Mouse (Mus musculus) midbrain, embryonic 14.5 days (tissue): ENCODE data around the gene Mphosph9. TPM values are rescaled to one million over a fixed set of nuclear protein-coding genes. Genes with fewer than 3 reads are reported as not detected.

Source experiments
- ATAC-seq: fragments of 200-750 bp; cut with Nextera tagmentation; 2 replicates; pipeline ENCODE4 v1.8.0; 2017; ENCODE audit warnings: moderate number of reproducible peaks, moderate library complexity; ENCODE audit not compliant: low FRiP score, low TSS enrichment
- DNase-seq: peaks from one replicate; pipeline ENCODE4 v3.0.0-alpha.2; 2015
- H3K27ac ChIP-seq: fragments of 300-500 bp; sonication (generic); replicated peaks from 2 replicates; pipeline ENCODE4 v1.5.1; 2014; ENCODE audit warnings: mild to moderate bottlenecking, low read depth, low read length, moderate library complexity
- H3K27me3 ChIP-seq: fragments of 300-500 bp; sonication (generic); 2 replicates; pipeline ENCODE4 v1.6.1; 2014; ENCODE audit warnings: low read length, control low read depth, mixed read lengths; ENCODE audit not compliant: control insufficient read depth, insufficient read depth
- H3K36me3 ChIP-seq: fragments of 300-500 bp; sonication (generic); 2 replicates; pipeline ENCODE4 v1.6.1; 2014; ENCODE audit warnings: low read length, control low read depth; ENCODE audit not compliant: control insufficient read depth, insufficient read depth
- H3K4me1 ChIP-seq: fragments of 300-500 bp; sonication (generic); 2 replicates; pipeline ENCODE4 v1.6.1; 2014; ENCODE audit warnings: mild to moderate bottlenecking, antibody characterized with exemption, low read length, control low read depth; ENCODE audit not compliant: control insufficient read depth, insufficient read depth
- H3K4me2 ChIP-seq: fragments of 300-500 bp; sonication (generic); 2 replicates; pipeline ENCODE4 v1.6.1; 2014; ENCODE audit warnings: mild to moderate bottlenecking, low read length, moderate library complexity
- H3K4me3 ChIP-seq: fragments of 300-500 bp; sonication (generic); replicated peaks from 2 replicates; pipeline ENCODE4 v1.5.1; 2014; ENCODE audit warnings: low read depth, low read length
- H3K9ac ChIP-seq: fragments of 300-500 bp; sonication (generic); replicated peaks from 2 replicates; pipeline ENCODE4 v1.6.1; 2014; ENCODE audit warnings: mild to moderate bottlenecking, low read length, moderate library complexity
- H3K9me3 ChIP-seq: fragments of 300-500 bp; sonication (generic); 2 replicates; pipeline ENCODE4 v1.6.1; 2016; ENCODE audit warnings: low read length, control low read depth, mixed read lengths; ENCODE audit not compliant: control insufficient read depth
- WGBS: fragments of 180-500 bp; shearing (Covaris S2); extraction: QIAGEN DNeasy Blood & Tissue Kit; methylation state at CpG from one replicate; pipeline ENCODE4 v1.1.7; 2014; 5-methylcytosine and 5-hydroxymethylcytosine counted together
- polyA plus RNA-seq: library from polyadenylated mRNA; unstranded; fragments of >200 nt; fragmentation: Nextera tagmentation; extraction: Ambion mirVana; gene quantifications from 2 replicates; pipeline ENCODE4 v1.2.1, GENCODE M21; 2014

Mphosph9 gene
- polyA plus RNA-seq, 1 experiment from 2014 or later, result 16.8 TPM

GRCm38 (mm10) chr5:124205809-124206380, 121.9 kb downstream of the Mphosph9 start:
- H3K27ac ChIP-seq, result no peak overlapping the region
- H3K9ac ChIP-seq, result no peak overlapping the region
- no peak overlapping the region for H3K4me2 ChIP-seq
- H3K9me3 ChIP-seq, result no peaks in the 10 kb centered on the region
- 73% methylated on average over 5 of the region's 5 CpGs for WGBS
- no peaks in the 10 kb centered on the region for H3K36me3 ChIP-seq
- no peak for ATAC-seq
- peaks cover 13% of the 10 kb centered on the region for H3K4me1 ChIP-seq
- no peaks in the 10 kb centered on the region for H3K27me3 ChIP-seq
- DNase-seq, result no peak
- H3K4me3 ChIP-seq, result no peak overlapping the region

GRCm38 (mm10) chr5:124205211-124205610, 122.6 kb downstream of the Mphosph9 start:
- DNase-seq (no peak), ATAC-seq (no peak)
- H3K9ac ChIP-seq, result no peak overlapping the region
- H3K4me3 ChIP-seq, result no peak overlapping the region
- 68% methylated on average over 9 of the region's 9 CpGs for WGBS
- H3K36me3 ChIP-seq, result no peaks in the 10 kb centered on the region
- H3K9me3 ChIP-seq, result no peaks in the 10 kb centered on the region
- H3K27ac ChIP-seq, result peak overlapping the region; percentile 13; the same call in 1 of the 2 replicates
- no peaks in the 10 kb centered on the region for H3K27me3 ChIP-seq
- peaks cover 13% of the 10 kb centered on the region for H3K4me1 ChIP-seq
- H3K4me2 ChIP-seq, result no peak overlapping the region

- no peaks in the 10 kb centered on the region for H3K27me3 ChIP-seq
- H3K9ac ChIP-seq, result no peak overlapping the region
- H3K4me3 ChIP-seq, result no peak overlapping the region
- no peaks in the 10 kb centered on the region for H3K9me3 ChIP-seq
- no peaks in the 10 kb centered on the region for H3K36me3 ChIP-seq
- H3K27ac ChIP-seq, result no peak overlapping the region
- DNase-seq (no peak), ATAC-seq (no peak)
- 84% methylated on average over 9 of the region's 9 CpGs for WGBS
- no peak overlapping the region for H3K4me2 ChIP-seq
- H3K4me1 ChIP-seq, result peaks cover 13% of the 10 kb centered on the region
Measured at GRCm38 (mm10) chr5:124204127-124204794, 123.5 kb downstream of the Mphosph9 start.

GRCm38 (mm10) chr5:124203251-124203650, 124.5 kb downstream of the Mphosph9 start:
- no peak for ATAC-seq
- WGBS, result 86% methylated on average over 4 of the region's 4 CpGs

GRCm38 (mm10) chr5:124202071-124202470, 125.7 kb downstream of the Mphosph9 start:
- H3K9ac ChIP-seq, result no peak overlapping the region
- no peaks in the 10 kb centered on the region for H3K9me3 ChIP-seq
- H3K27me3 ChIP-seq, result no peaks in the 10 kb centered on the region
- ATAC-seq, result no peak
- 66% methylated on average over 4 of the region's 4 CpGs for WGBS
- DNase-seq, result no peak
- no peak overlapping the region for H3K27ac ChIP-seq
- peaks cover 12% of the 10 kb centered on the region for H3K4me1 ChIP-seq
- no peaks in the 10 kb centered on the region for H3K36me3 ChIP-seq
- no peak overlapping the region for H3K4me3 ChIP-seq
- H3K4me2 ChIP-seq, result no peak overlapping the region

More at GRCm38 (mm10) chr5:124203251-124203650, 124.5 kb downstream of the Mphosph9 start:
- Histone ChIP-seq H3K27ac (no peak overlapping the region), H3K4me3 (no peak overlapping the region), H3K27me3 (no peaks in the 10 kb centered on the region), H3K36me3 (no peaks in the 10 kb centered on the region), H3K4me2 (no peak overlapping the region), H3K4me1 (peaks cover 13% of the 10 kb centered on the region), H3K9me3 (no peaks in the 10 kb centered on the region), H3K9ac (no peak overlapping the region)
- DNase-seq, result no peak

GRCm38 (mm10) chr5:124201564-124201963, 126.2 kb downstream of the Mphosph9 start:
- Histone ChIP-seq H3K4me2 (no peak overlapping the region), H3K4me1 (peaks cover 7% of the 10 kb centered on the region), H3K9ac (no peak overlapping the region), H3K27ac (no peak overlapping the region), H3K27me3 (no peaks in the 10 kb centered on the region), H3K4me3 (no peak overlapping the region), H3K9me3 (no peaks in the 10 kb centered on the region), H3K36me3 (no peaks in the 10 kb centered on the region)
- ATAC-seq (no peak), DNase-seq (no peak)
- WGBS, result 83% methylated on average over 2 of the region's 2 CpGs

Other genes starting within 250 kb of the Mphosph9 start
- 10.9 and 11.6 TPM in 2 replicates for gene Abcb9, start 232.2 kb downstream of the Mphosph9 start, polyA plus RNA-seq
- gene Ogfod2, start 215.7 kb downstream of the Mphosph9 start, polyA plus RNA-seq, result 19.7 and 20.7 TPM in 2 replicates
- gene Arl6ip4, start 211.9 kb downstream of the Mphosph9 start, polyA plus RNA-seq, result 65.2 and 72.3 TPM in 2 replicates
- gene Pitpnm2, start 78.2 kb downstream of the Mphosph9 start, polyA plus RNA-seq, result 10.7 and 11.6 TPM in 2 replicates
- 9.1 and 10.6 TPM in 2 replicates for gene 2810006K23Rik, start 117 bp upstream of the Mphosph9 start, polyA plus RNA-seq
- 72.3 and 76.7 TPM in 2 replicates for gene Cdk2ap1, start 35.1 kb upstream of the Mphosph9 start, polyA plus RNA-seq
- gene Sbno1, start 98.0 kb upstream of the Mphosph9 start, polyA plus RNA-seq, result 70.2 and 114 TPM in 2 replicates
- 20.9 and 23.2 TPM in 2 replicates for gene Kmt5a, start 112.0 kb upstream of the Mphosph9 start, polyA plus RNA-seq
- 23.1 and 24.5 TPM in 2 replicates for gene Rilpl2, start 150.4 kb upstream of the Mphosph9 start, polyA plus RNA-seq
- 8.9 and 10.6 TPM in 2 replicates for gene Snrnp35, start 155.2 kb upstream of the Mphosph9 start, polyA plus RNA-seq
- gene Rilpl1, start 203.4 kb upstream of the Mphosph9 start, polyA plus RNA-seq, result 9.0 and 9.9 TPM in 2 replicates
- gene Tmed2, start 212.7 kb upstream of the Mphosph9 start, polyA plus RNA-seq, result 327 and 369 TPM in 2 replicates
- gene Ddx55, start 224.9 kb upstream of the Mphosph9 start, polyA plus RNA-seq, result 21.9 and 22.1 TPM in 2 replicates